Mouse (Mus musculus) gastrocnemius, adult 18-20 months (tissue): ENCODE results near the gene Faap100. TPM values are rescaled to one million over a fixed set of nuclear protein-coding genes. Genes with fewer than 3 reads are reported as not detected.

ENCODE experiments used
- DNase-seq: peaks from one replicate; pipeline ENCODE4 v3.0.0; 2021; ENCODE audit warnings: low spot score
- total RNA-seq, 2 experiments: library from RNA; stranded (reverse); gene quantifications; 2 replicates each; pipeline ENCODE4 v1.2.3; 2021

The Faap100 gene
- total RNA-seq, 2 experiments from 2014 or later: 8.3 to 19.3 TPM

GRCm38 (mm10) chr11:120352571-120353290 lies 25.8 kb downstream of the Faap100 start:
- peak; percentile 41 for DNase-seq

GRCm38 (mm10) chr11:120352093-120352350 lies 26.5 kb downstream of the Faap100 start:
- DNase-seq: peak; percentile 4

GRCm38 (mm10) chr11:120351250-120352092 lies 27.1 kb downstream of the Faap100 start:
- peak; percentile 17 for DNase-seq

DNA sequence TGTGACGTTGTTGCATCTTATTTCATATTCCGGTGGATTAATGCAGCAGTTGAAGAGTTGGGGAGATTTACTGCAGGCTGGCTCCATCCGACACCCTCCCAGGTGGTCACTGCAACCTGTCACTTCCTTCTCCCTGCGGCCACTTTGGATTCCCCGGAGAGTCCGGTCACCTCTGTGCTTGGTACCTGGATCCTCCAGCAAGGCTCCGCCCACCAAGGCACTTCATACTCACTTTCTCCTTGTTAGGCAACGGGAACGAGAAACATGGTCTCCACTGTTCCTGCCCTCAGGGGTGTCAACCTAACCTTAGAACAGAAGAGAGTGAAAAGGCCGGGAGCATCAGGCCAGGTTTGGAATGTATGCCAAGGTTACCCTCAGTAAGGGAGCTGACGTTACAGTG lies 27.9 kb downstream of the Faap100 start:
- peak; percentile 46 for DNase-seq

DNA sequence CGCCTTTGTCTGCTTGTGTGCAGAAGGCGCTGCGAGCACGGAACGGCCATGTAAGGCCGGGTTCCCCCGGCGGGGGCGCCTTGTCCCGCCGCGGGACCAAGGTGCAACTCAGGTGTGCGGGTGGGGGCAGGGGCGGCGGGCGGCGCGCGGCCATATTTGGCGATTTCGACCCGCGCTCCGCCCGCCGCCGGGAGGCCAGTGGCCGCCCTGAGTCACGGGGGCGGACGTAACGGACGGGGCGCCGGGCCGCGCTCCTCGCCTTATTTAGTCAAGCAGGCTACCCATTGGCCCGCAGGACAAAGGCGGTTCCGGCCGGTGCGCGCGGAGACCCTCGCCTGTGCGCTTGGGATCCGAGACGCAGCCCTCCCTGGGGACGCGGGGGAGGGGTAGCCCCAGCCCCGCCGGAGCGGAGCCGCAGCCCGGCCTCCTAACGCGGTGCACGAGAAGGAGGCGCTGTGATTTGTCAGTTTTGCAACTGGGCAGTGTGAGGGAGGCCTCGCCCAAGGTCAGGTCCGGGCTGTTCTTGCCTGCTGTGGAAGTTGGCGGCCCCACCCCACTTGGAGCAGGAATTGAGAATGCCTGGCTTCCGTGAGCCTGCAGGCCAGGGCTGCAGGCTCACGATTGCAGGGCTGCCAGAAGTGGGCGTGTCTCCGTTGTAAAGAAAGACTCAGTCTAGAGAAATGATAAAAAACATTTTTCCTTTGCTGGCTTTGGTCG lies 28.4 kb downstream of the Faap100 start:
- DNase-seq: peak; percentile 95

DNA sequence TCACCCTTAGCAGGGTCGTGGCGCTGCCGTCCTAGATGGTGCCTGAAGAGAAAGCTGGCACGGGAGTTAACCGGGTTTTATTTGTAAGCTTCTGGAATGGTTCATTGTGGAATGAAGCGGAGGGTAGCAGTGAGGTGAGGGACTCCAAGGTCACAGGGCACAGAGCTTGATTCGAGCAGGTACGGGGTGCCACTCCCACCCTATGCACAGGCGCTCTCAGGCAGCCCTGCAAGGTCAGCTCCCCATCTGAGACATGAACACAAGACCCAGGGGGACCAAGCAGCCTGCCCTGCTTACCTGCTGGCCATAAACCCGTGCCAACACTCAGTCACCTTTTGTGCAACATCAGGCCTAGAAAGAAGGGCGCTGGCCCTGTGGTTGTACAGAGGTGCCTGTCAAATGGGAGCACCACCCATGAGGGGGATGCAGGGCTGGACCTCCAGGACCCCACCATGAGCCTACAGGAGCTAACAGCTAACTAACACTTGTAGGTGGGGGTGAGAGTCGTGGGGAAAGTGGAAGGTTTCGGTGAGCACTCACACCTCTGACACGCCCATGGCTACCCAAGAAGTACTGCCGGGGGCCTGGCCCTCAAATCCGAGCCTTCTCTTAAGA lies 29.1 kb downstream of the Faap100 start:
- peak; percentile 67 for DNase-seq

DNA sequence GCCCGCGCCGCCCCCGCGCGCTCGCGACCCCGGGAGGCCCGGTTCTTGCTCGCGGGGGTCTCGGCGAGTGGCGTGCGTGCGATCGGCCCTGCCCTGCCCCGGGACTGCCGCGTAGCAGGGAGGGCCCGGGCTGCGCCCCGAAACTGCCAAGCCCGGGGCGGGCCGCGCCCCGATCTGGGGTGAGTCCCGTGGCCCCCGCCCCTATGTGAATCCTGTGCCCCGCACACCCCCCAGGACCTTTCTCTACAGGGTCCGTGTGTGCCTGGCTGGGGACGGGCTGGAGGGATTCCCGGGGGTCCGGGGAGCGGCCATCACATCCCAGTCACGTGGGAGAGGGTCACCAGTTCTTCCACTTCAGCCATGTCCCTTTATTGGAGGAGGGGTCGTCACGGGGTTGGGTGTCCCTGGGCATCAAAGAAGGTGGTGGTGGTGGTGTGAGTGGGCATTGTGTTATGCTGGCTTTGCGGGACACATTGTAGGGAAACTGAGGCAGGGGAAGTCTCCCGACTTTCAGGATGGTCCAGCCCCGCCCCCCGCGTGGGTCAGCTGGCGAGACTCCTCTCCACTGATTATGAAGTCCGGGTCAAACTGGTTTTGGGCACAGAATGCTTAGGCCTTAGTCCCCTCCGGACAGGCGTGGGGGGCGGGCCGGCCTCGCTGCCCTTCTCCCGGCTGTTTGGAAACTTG lies 29.7 kb downstream of the Faap100 start:
- DNase-seq: no peak

GRCm38 (mm10) chr11:120347791-120348683 lies 30.5 kb downstream of the Faap100 start, which contains the start of gene Actg1:
Gene Actg1 (minus strand): TSS chr11:120348542.
- peak; percentile 81 for DNase-seq

DNA sequence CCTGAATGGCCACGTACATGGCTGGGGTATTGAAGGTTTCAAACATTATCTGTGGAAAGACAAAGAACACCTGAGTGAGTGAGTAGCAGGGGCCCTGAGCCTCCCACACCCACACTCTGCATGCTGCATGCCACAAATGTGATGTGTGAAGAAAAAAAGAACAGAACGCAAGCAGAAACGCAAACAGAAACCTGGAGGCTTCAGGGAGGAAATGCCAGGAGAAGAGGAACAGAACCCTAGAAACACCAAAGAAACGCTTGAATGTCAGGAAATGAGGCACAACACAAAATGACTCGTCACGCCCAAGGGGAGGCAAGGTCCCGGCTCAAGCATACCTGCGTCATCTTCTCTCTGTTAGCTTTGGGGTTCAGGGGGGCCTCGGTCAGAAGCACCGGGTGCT lies 31.3 kb downstream of the Faap100 start:
- peak; percentile 31 for DNase-seq

DNA sequence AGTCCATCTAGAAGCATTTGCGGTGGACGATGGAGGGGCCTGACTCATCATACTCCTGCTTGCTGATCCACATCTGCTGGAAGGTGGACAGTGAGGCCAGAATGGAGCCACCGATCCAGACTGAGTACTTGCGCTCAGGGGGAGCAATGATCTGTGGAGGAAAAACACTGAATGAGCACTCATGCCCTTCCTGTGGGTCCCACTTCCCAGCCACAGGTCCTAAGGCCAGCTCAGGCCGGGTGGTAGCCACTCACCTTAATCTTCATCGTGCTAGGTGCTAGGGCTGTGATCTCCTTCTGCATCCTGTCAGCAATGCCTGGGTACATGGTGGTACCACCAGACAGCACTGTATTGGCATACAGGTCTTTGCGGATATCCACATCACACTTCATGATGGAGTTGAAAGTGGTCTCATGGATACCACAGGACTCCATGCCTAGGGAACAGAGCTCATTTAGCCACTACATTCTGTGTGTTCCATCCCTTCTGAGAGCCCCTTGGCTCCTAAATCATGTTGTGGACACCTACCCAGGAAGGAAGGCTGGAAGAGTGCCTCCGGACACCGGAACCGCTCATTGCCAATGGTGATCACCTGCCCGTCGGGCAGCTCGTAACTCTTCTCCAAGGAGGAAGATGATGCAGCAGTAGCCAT lies 32.1 kb downstream of the Faap100 start:
- peak; percentile 4 for DNase-seq

DNA sequence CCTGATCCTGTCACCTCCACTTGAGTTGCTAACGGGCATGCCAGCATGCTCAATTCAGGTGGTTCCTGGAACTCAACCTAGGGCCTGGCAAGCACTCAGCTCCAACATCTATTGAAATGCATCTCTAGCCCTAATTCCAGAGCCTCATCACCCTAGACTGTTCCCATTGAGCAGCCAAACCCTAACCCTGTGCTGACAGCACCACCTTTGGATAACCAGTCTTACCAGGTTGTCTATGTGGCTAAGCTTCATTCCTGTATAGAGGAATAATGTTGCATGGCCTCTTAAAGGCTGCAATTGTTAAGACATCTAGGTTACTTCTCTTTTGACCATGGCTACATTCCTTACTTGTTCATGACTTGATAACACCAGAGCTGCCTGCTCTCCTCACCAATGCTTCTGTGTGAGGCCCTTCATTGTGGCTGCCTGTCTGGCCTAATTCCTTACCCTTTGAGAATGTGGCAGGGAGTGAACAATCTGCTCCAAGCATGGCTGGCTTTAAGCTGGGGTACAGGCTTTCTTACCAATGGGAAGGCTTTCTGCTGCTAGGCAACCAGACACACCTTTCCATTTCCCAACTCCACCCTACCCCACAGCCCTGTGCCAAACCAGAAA lies 33.4 kb downstream of the Faap100 start:
- DNase-seq: peak; percentile 28

DNA sequence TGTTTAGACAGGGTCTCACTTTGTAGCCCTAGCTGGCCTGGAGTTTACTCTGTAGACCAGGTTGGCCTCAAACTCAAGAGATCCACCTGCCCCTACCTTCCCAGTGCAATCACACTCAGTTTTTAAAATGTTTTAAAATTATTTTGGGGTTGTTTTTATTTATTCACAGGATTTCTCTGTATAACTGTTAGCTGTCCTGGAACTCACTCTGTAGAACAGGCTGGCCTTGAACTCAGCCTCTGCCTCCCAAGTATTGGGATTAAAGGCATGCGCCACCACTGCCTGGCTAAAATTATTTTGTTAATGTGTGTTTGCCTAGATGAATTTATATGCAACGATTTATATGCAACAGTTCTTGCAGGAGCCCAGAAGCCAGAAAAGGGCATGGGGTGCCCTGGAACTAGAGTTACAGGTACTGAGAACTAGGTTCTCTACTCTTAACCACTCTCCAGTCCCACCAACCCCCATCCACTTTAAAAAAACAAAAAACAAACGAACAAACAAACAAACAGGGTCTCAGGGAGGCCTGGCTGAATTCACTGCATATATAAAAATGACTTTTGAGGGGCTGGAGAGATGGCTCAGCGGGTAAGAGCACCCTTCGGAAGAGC lies 34.1 kb downstream of the Faap100 start:
- DNase-seq: no peak

DNA sequence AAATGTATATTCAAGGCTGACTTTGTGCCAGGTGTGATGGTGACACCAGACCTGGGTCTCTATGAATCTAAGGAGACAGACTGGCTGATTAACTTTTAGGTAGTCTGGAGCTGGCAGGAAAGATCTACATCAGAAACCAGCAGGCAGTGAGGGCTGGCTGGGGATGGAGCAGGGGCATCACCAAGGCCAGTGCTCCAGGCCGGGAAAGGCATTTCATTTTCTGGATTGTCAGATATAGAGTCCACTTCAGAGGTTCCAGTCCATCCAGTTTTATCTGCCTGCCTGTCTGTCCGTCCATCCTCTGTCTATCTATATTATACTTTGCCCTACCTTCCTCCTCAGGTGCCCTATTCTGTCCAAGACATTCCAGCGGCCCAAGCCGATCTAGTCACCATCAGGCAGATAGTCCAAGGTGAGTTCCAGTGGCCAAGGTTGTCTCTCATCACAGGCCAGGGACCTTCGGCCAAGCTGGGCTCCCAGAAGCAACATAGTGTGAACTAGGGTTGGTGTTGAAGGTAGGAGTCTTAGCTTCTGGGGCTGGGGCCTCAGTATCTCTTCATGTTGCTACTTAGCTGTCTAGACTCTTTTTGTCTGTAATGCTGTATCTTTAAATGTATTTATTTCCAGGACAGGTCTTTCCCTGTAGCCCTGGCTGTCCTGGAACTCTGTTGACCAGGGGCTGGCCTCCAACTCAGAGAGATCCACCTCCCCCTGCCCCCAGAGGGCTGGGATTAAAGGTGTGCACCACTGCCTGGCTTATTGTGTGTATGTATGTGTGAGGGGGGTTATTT lies 34.9 kb downstream of the Faap100 start:
- DNase-seq: no peak

GRCm38 (mm10) chr11:120342656-120343160 lies 35.9 kb downstream of the Faap100 start:
- no peak for DNase-seq

DNA sequence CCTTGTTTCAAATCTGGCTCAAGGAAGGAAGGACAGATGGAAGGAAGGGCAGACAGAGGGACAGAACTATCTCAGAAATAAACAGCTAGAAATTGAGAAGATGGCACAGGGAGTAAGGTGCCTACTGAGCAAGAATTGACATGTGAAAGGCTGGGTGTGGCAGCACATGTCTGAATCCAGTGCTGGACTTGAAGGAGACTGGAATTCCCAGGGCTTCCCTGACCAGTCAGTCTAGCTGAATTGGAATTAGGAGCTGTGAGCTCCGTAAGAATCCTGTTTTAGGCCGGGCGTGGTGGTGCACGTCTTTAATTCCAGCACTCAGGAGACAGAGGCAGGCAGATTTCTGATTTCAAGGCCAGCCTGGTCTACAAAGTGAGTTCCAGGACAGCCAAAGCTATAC lies 36.9 kb downstream of the Faap100 start:
- no peak for DNase-seq

DNA sequence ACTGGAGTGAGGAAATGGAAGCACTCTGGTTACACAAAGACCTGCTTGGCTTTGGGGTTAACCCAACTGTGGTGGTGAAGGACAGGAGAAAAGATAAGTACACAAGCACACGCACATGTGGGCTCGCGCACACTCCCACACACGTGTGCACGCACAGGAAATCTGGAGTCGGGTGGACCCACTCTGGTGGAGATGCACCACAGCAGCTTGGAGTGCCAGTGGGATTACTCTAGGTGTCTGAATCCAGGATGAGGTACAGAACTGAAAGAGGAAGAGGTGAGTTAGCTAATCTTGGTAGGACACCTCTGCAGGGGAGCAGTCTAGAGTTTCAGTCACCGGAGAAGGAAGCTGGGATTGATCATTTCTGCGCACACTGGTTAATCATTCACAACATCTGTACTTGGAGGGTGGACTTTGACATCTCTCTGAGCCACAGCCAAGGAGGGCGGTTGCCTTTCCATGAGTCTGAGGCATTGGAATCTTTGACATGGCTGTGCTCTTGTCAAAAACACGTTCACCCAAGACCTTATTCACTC lies 38.5 kb downstream of the Faap100 start:
- no peak for DNase-seq

GRCm38 (mm10) chr11:120338786-120339185 lies 39.8 kb downstream of the Faap100 start:
- no peak for DNase-seq
